Comparison of ENCODE assay signal across 10 mouse cellular contexts in the genomic region with DNA sequence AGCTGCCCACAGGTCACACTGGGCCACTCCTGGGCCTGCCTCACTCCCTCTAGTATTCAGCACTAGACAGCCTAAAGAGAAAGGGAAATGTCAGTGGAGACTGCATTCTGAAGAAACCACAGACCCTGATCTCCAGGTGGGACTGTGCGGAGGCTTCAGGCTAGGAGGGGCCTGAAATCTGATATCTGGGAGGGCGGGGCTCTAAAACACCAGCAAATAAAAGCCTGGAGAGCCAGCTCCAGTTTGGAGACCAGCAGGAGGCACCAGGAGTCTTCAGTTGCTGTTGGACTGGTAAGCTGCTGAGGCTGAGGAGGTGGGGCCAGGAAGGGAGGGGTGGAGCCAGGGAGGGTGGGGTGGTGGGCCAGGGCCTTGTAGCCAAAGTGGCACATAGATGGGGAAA. TPM values are rescaled to one million over a fixed set of nuclear protein-coding genes. Genes with fewer than 3 reads are reported as not detected.
DNase-seq lines count a peak whose midpoint lies in the region; ATAC-seq and TF ChIP-seq lines count a peak whose summit lies in the region.
"Had no signal": no experiment of that assay in that cellular context is flagged by ENCODE, and none has a peak within 500 bp of the region (broad histone marks: within the 10 kb centered on the region; RNA-seq: fewer than 3 reads in every experiment).

A gene (plus strand): TSS at position 246 of the 400 bp plus-strand sequence.

- no peak for DNase-seq in liver, embryonic 14.5 days (ENCODE audit: low read depth in 3 of 3, low spot score in 3 of 3)
- DNase-seq in liver, result no peak
- peak; percentile 51 to 61 for DNase-seq in adrenal gland, adult (ENCODE audit: inconsistent age in 2 of 2, low spot score in 1 of 2)
- DNase-seq in embryonic facial prominence, embryonic 11.5 days (ENCODE audit: low spot score), result peak; percentile 72
- peak; percentile 49 for DNase-seq in mesoderm, embryonic 11.5 days (ENCODE audit: low read depth, low spot score)
- DNase-seq in thymus, postnatal 36 days, result no peak
- DNase-seq in left cerebral cortex, postnatal 10 days (ENCODE audit: extremely low spot score in 1 of 2, low spot score in 2 of 2), result no peak
- no peak for DNase-seq in gastrocnemius, postnatal 4 days (ENCODE audit: low spot score in 2 of 2)
- DNase-seq: cerebellum, postnatal 10 days; gastrocnemius, postnatal 25 days had no signal

- ATAC-seq in liver, embryonic 14.5 days (ENCODE audit: insufficient read depth), result peak; percentile 15; the same call in 1 of the 2 replicates
- ATAC-seq in embryonic facial prominence, embryonic 11.5 days (replicated peaks; ENCODE audit: insufficient number of reproducible peaks, low FRiP score, low TSS enrichment, low read depth), result 0 out of 2 replicates have a peak, but pooled peaks have one; percentile 29

- TF ChIP-seq EP300 in liver, embryonic 14.5 days (IDR thresholded peaks at IDR 0.05; ENCODE audit: low read depth), result no peak

- intact Hi-C loops in left cerebral cortex, postnatal 10 days (cut with DNase I), result no loop called here

- no peaks in the 10 kb centered on the region for H3K4me1 ChIP-seq in liver, embryonic 14.5 days (replicated peaks; ENCODE audit: control insufficient read depth in 2 of 2, insufficient read depth in 2 of 2, low read length in 1 of 2)
- no peaks in the 10 kb centered on the region for H3K4me1 ChIP-seq in embryonic facial prominence, embryonic 11.5 days (ENCODE audit: control insufficient read depth, insufficient read depth, low read length)

- TF ChIP-seq CTCF in liver, embryonic 14.5 days (IDR thresholded peaks at IDR 0.05; ENCODE audit: low read depth), result no peak

- 16% methylated on average over 2 of the region's 2 CpGs for WGBS in liver, embryonic 14.5 days (ENCODE audit: insufficient replicate concordance)
- WGBS in embryonic facial prominence, embryonic 11.5 days, result 3% methylated on average over 2 of the region's 2 CpGs

- H3K4me2 ChIP-seq in liver, embryonic 14.5 days (ENCODE audit: low read depth), result no peak within 1 kb of the TSS
- H3K4me2 ChIP-seq in embryonic facial prominence, embryonic 11.5 days (ENCODE audit: low read depth, low read length), result no peak within 1 kb of the TSS

- H3K9me3 ChIP-seq in liver, embryonic 14.5 days (ENCODE audit: control insufficient read depth, low read length), result no peaks in the 10 kb centered on the region
- H3K9me3 ChIP-seq in embryonic facial prominence, embryonic 11.5 days (replicated peaks; ENCODE audit: control insufficient read depth, low read length), result no peaks in the 10 kb centered on the region

- H3K4me3 ChIP-seq in liver, embryonic 14.5 days (ENCODE audit: insufficient read depth in 1 of 2, low read depth in 2 of 2, low read length in 2 of 2), result no peak within 1 kb of the TSS
- no peak within 1 kb of the TSS for H3K4me3 ChIP-seq in embryonic facial prominence, embryonic 11.5 days (ENCODE audit: low read depth, low read length)

- no peaks in the 10 kb centered on the region for H3K27me3 ChIP-seq in liver, embryonic 14.5 days (ENCODE audit: control insufficient read depth, insufficient read depth, low read length)
- no peaks in the 10 kb centered on the region for H3K27me3 ChIP-seq in embryonic facial prominence, embryonic 11.5 days (ENCODE audit: control insufficient read depth, insufficient read depth, low read length)

- H3K9ac ChIP-seq in liver, embryonic 14.5 days (replicated peaks), result no peak within 1 kb of the TSS
- no peak within 1 kb of the TSS for H3K9ac ChIP-seq in embryonic facial prominence, embryonic 11.5 days (replicated peaks; ENCODE audit: low read length)

- H3K27ac ChIP-seq in liver, embryonic 14.5 days, result no peak within 1 kb of the TSS
- no peak within 1 kb of the TSS; the same call in 1 of the 2 replicates for H3K27ac ChIP-seq in embryonic facial prominence, embryonic 11.5 days (replicated peaks; ENCODE audit: low read depth, low read length)

- no peaks in the 10 kb centered on the region for H3K36me3 ChIP-seq in liver, embryonic 14.5 days (replicated peaks; ENCODE audit: control insufficient read depth, insufficient read depth, low read depth)
- H3K36me3 ChIP-seq in embryonic facial prominence, embryonic 11.5 days (replicated peaks; ENCODE audit: control insufficient read depth, insufficient read depth, low read depth, low read length), result peaks cover 2% of the 10 kb centered on the region; the same call in 1 of the 2 replicates

RNA-seq across cellular contexts. Expression of the gene that starts here (rescaled TPM):
- not detected in 2 replicates for polyA plus RNA-seq in liver, embryonic 14.5 days (2012; rRNA removed)
- polyA plus RNA-seq in liver, embryonic 14.5 days (2014; fragmentation: Nextera tagmentation; extraction: Ambion mirVana), result not detected in 2 replicates
- polyA plus RNA-seq in embryonic facial prominence, embryonic 11.5 days (2014; fragmentation: Nextera tagmentation; extraction: Ambion mirVana), result 1.9 and 2.4 TPM in 2 replicates
- not detected for total RNA-seq in left cerebral cortex, postnatal 10 days (2021)
- not detected for total RNA-seq in gastrocnemius, postnatal 4 days (2021)
- total RNA-seq: gastrocnemius, postnatal 25 days had no signal

Comparison
In these comparisons a context has a peak if more than half of its experiments do, and no peak if none do; other contexts are left out.
1. Peak in ATAC-seq in liver, embryonic 14.5 days; RNA of the gene not detected or under 1 TPM.
2. DNase-seq: peak in adrenal gland, adult (2 of 2), embryonic facial prominence, embryonic 11.5 days (single experiment) and mesoderm, embryonic 11.5 days (single experiment); none in liver, embryonic 14.5 days (0 of 3), liver (single experiment), thymus, postnatal 36 days (0 of 2), left cerebral cortex, postnatal 10 days (0 of 2) and gastrocnemius, postnatal 4 days (0 of 2).